Comparison of ENCODE assay signal across 8 mouse cellular contexts in genomic region chr13:113794705-113795655, GRCm38 (mm10). TPM values are rescaled to one million over a fixed set of nuclear protein-coding genes. Genes with fewer than 3 reads are reported as not detected.
A peak's percentile ranks its signal among the peaks of the same experiment; 100 is the strongest.
DNase-seq lines count a peak whose midpoint lies in the region; ATAC-seq lines count a peak whose summit lies in the region.

No protein-coding gene starts in this region.

- peaks cover 5% of the 10 kb centered on the region; the same call in 1 of the 2 replicates for H3K36me3 ChIP-seq in forebrain, embryonic 10.5 days (replicated peaks)
- no peaks in the 10 kb centered on the region for H3K36me3 ChIP-seq in lung, embryonic 16.5 days (ENCODE audit: control insufficient read depth, insufficient read depth, low read length)

- peaks cover 27% of the 10 kb centered on the region for H3K4me1 ChIP-seq in forebrain, embryonic 10.5 days
- H3K4me1 ChIP-seq in lung, embryonic 16.5 days (replicated peaks; ENCODE audit: control insufficient read depth, insufficient read depth, low read length): peaks cover 17% of the 10 kb centered on the region

- WGBS in forebrain, embryonic 10.5 days: 3% methylated on average over 52 of the region's 52 CpGs
- under 1% methylated on average over 47 of the region's 52 CpGs for WGBS in lung, embryonic 16.5 days

- H3K27me3 ChIP-seq in forebrain, embryonic 10.5 days (ENCODE audit: poor library complexity, severe bottlenecking): no peaks in the 10 kb centered on the region
- H3K27me3 ChIP-seq in lung, embryonic 16.5 days (ENCODE audit: control insufficient read depth, insufficient read depth, low read depth, low read length): no peaks in the 10 kb centered on the region

- H3K9ac ChIP-seq in lung, embryonic 16.5 days (ENCODE audit: low read length): peak overlapping the region; percentile 87

- peak; percentile 37 to 52; a peak in 3 of 4 replicates for ATAC-seq in hematopoietic stem cell, adult 5-6 weeks (replicated peaks in 1 of 2; ENCODE audit: insufficient read depth in 1 of 2, low FRiP score in 2 of 2, low TSS enrichment in 1 of 2, low read depth in 1 of 2, poor library complexity in 2 of 2, severe bottlenecking in 2 of 2)
- ATAC-seq in lung, embryonic 16.5 days (ENCODE audit: low read depth): peak; percentile 52

- no peaks in the 10 kb centered on the region for H3K9me3 ChIP-seq in forebrain, embryonic 10.5 days
- no peaks in the 10 kb centered on the region for H3K9me3 ChIP-seq in lung, embryonic 16.5 days (ENCODE audit: control insufficient read depth, low read length)

- peak overlapping the region; percentile 69 for H3K4me2 ChIP-seq in lung, embryonic 16.5 days (ENCODE audit: low read depth, low read length)

- peak overlapping the region; percentile 95 for H3K27ac ChIP-seq in forebrain, embryonic 10.5 days
- peak overlapping the region; percentile 88 for H3K27ac ChIP-seq in lung, embryonic 16.5 days (ENCODE audit: low read length)

- peak overlapping the region; percentile 87 for H3K4me3 ChIP-seq in forebrain, embryonic 10.5 days
- peak overlapping the region; percentile 76 for H3K4me3 ChIP-seq in lung, embryonic 16.5 days (ENCODE audit: low read length)

- peak; percentile 71 for DNase-seq in Muller cell, postnatal 12 days (ENCODE audit: inconsistent ontology term)
- peak; percentile 53 for DNase-seq in brain, adult 2 months (ENCODE audit: low read depth, low spot score)
- peak; percentile 69 for DNase-seq in forebrain, embryonic 10.5 days (ENCODE audit: extremely low spot score, low spot score)
- DNase-seq in layer of hippocampus, adult 18-20 months (ENCODE audit: low spot score in 2 of 2): peak; percentile 32 to 45
- peak; percentile 54 for DNase-seq in retina, embryonic 14.5 days (ENCODE audit: low spot score)
- no peak for DNase-seq in ovary, postnatal 14 days (ENCODE audit: low spot score)

RNA-seq across cellular contexts. Expression of gene Arl15, which starts 0.7 kb away (rescaled TPM):
- polyA plus RNA-seq in forebrain, embryonic 10.5 days (2016; fragmentation: Nextera tagmentation; extraction: Ambion mirVana): 11.2 and 11.6 TPM in 2 replicates
- total RNA-seq in hematopoietic stem cell, adult 5-6 weeks (2017): 16.2 and 20.7 TPM in 2 replicates
- total RNA-seq in layer of hippocampus, adult 18-20 months (2021): 10 to 100 TPM; 57.4 to 61.0 TPM
- 10.1 and 10.6 TPM in 2 replicates for polyA plus RNA-seq in lung, embryonic 16.5 days (2015; fragmentation: Nextera tagmentation; extraction: Ambion mirVana)
